Mouse (Mus musculus): ENCODE results near the gene Myh10.

- no peak for TF ChIP-seq CTCF (IDR thresholded peaks at IDR 0.05; ENCODE audit: borderline replicate concordance, extremely low read depth, insufficient read depth, insufficient read length)
- no peak for TF ChIP-seq POLR2A (IDR thresholded peaks at IDR 0.05; ENCODE audit: borderline replicate concordance, extremely low read depth, insufficient read depth, insufficient read length, poor library complexity, severe bottlenecking)
Measured at GRCm38 (mm10) chr11:68851644-68852485, 160.5 kb downstream of the Myh10 start.

All from brain, embryonic 14.5 days (tissue).